Mouse (Mus musculus) intestine, postnatal 0 days (tissue): ENCODE data around the gene Pfdn6. TPM values are rescaled to one million over a fixed set of nuclear protein-coding genes. Genes with fewer than 3 reads are reported as not detected.

Experiments
- ATAC-seq: fragments of 200-750 bp; cut with Nextera tagmentation; 2 replicates; pipeline ENCODE4 v1.8.0; 2017; ENCODE audit warnings: mild to moderate bottlenecking, moderate TSS enrichment, moderate library complexity
- H3K27ac ChIP-seq: fragments of 300-500 bp; sonication (generic); 2 replicates; pipeline ENCODE4 v1.5.1; 2014; ENCODE audit warnings: mild to moderate bottlenecking, low read depth, low read length, moderate library complexity
- H3K27me3 ChIP-seq: fragments of 300-500 bp; sonication (generic); replicated peaks from 2 replicates; pipeline ENCODE4 v1.6.1; 2014; ENCODE audit warnings: low read length, mixed read lengths; ENCODE audit not compliant: control insufficient read depth, insufficient read depth
- H3K36me3 ChIP-seq: fragments of 300-500 bp; sonication (generic); 2 replicates; pipeline ENCODE4 v1.6.1; 2014; ENCODE audit warnings: mild to moderate bottlenecking, moderate library complexity; ENCODE audit not compliant: control insufficient read depth, insufficient read depth
- H3K4me1 ChIP-seq: fragments of 300-500 bp; sonication (generic); replicated peaks from 2 replicates; pipeline ENCODE4 v1.6.1; 2014; ENCODE audit warnings: antibody characterized with exemption, low read length, mixed read lengths; ENCODE audit not compliant: control insufficient read depth, insufficient read depth
- H3K4me2 ChIP-seq: fragments of 300-500 bp; sonication (generic); replicated peaks from 2 replicates; pipeline ENCODE4 v1.6.1; 2014; ENCODE audit warnings: low read depth, mild to moderate bottlenecking, moderate library complexity
- H3K4me3 ChIP-seq: fragments of 300-500 bp; sonication (generic); 2 replicates; pipeline ENCODE4 v1.5.1; 2014; ENCODE audit warnings: low read depth, low read length
- H3K9ac ChIP-seq: fragments of 300-500 bp; sonication (generic); 2 replicates; pipeline ENCODE4 v1.6.1; 2014; ENCODE audit warnings: mild to moderate bottlenecking, low read depth, low read length
- H3K9me3 ChIP-seq: fragments of 300-500 bp; sonication (generic); 2 replicates; pipeline ENCODE4 v1.6.1; 2016; ENCODE audit warnings: mixed run types; ENCODE audit not compliant: control insufficient read depth
- CTCF ChIP-seq: sonication (generic); IDR thresholded peaks from 2 replicates; pipeline ENCODE4 v1.5.1; 2016; ENCODE audit warnings: low read depth, mild to moderate bottlenecking, control low read depth, antibody characterized with exemption, moderate library complexity
- WGBS: fragments of 180-500 bp; shearing (Covaris S2); extraction: QIAGEN DNeasy Blood & Tissue Kit; methylation state at CpG from one replicate; pipeline ENCODE4 v1.1.7; 2014; 5-methylcytosine and 5-hydroxymethylcytosine counted together
- polyA plus RNA-seq: library from polyadenylated mRNA; unstranded; fragments of >200 nt; fragmentation: Nextera tagmentation; extraction: Ambion mirVana; gene quantifications from 2 replicates; pipeline ENCODE4 v1.2.1, GENCODE M21; 2015

The Pfdn6 gene
- polyA plus RNA-seq, 1 experiment from 2014 or later = 116 TPM

DNA sequence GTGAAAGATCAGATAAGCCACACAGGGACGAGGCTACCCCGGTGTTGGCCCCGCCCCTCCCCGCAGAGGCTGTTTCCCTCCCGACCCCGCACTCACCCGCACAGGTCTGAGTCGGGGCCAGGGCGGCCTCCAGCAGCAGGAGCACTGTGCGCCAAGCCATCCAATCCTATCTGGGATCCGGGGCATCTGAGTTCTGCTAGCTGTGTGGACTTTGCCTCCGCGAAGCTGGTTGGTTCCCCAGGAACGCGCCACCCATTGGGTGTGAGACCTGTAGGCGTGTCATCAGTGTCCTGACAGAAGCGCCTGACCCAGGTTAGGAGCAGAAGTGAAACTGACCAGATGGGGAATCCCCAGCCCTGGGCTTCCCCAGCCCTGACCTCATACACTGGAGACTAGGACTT is 38.5 kb upstream of the Pfdn6 start:
- Histone ChIP-seq H3K27ac (peak overlapping the region; percentile 82), H3K4me2 (peak overlapping the region; percentile 87), H3K9me3 (no peaks in the 10 kb centered on the region), H3K36me3 (no peaks in the 10 kb centered on the region), H3K27me3 (no peaks in the 10 kb centered on the region), H3K9ac (peak overlapping the region; percentile 41), H3K4me3 (peak overlapping the region; percentile 52), H3K4me1 (no peaks in the 10 kb centered on the region; the same call in 1 of the 2 replicates)
- ATAC-seq = peak; percentile 95
- TF ChIP-seq CTCF = no peak
- under 1% methylated on average over 15 of the region's 17 CpGs for WGBS

DNA sequence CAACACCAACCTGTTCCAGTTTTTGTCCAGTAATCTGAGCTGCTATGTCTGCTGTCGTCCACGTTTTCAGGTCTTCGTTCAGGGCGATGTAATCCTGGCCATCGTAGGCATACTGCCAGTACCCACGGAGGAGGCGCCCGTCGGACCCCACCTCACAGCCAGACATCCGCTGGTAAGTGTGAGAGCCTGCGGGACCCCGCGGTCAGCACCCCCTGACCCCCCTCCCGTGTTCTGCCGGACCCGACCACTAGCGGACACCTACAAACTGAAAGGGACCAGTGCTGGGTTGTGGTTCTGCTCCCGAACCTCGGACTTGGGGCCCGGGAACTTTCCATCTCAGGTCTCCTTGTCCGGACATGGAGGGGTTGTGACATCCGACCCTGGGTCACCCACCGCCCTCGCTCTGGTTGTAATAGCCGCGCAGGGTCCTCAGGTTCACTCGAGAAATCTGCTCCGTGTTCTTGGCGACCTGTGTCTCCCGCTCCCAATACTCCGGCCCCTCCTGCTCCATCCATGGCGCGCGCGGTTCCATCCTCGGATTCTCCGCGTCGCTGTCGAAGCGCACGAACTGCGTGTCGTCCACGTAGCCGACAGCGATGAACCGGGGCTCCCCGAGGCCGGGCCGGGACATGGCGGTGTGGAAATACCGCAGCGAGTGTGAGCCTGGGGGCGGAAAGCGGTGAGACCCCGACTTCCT is 37.9 kb upstream of the Pfdn6 start:
- H3K27me3 ChIP-seq = no peaks in the 10 kb centered on the region
- H3K4me3 ChIP-seq = peak overlapping the region; percentile 52
- H3K4me2 ChIP-seq = peak overlapping the region; percentile 87
- no peak for ATAC-seq
- 1% methylated on average over 57 of the region's 57 CpGs for WGBS
- H3K9ac ChIP-seq = peak overlapping the region; percentile 41
- no peak for TF ChIP-seq CTCF
- H3K27ac ChIP-seq = peak overlapping the region; percentile 54; the same call in 1 of the 2 replicates
- H3K36me3 ChIP-seq = no peaks in the 10 kb centered on the region
- H3K9me3 ChIP-seq = no peaks in the 10 kb centered on the region
- no peaks in the 10 kb centered on the region; the same call in 1 of the 2 replicates for H3K4me1 ChIP-seq

GRCm38 (mm10) chr17:33973572-33973971 is 33.4 kb upstream of the Pfdn6 start:
- H3K9me3 ChIP-seq = no peaks in the 10 kb centered on the region
- no peak overlapping the region for H3K9ac ChIP-seq
- 62% methylated on average over 3 of the region's 3 CpGs for WGBS
- H3K27me3 ChIP-seq = no peaks in the 10 kb centered on the region
- H3K27ac ChIP-seq = no peak overlapping the region
- no peak overlapping the region for H3K4me2 ChIP-seq
- H3K36me3 ChIP-seq = no peaks in the 10 kb centered on the region
- H3K4me3 ChIP-seq = no peak overlapping the region
- no peak for ATAC-seq
- no peaks in the 10 kb centered on the region for H3K4me1 ChIP-seq
- no peak for TF ChIP-seq CTCF

DNA sequence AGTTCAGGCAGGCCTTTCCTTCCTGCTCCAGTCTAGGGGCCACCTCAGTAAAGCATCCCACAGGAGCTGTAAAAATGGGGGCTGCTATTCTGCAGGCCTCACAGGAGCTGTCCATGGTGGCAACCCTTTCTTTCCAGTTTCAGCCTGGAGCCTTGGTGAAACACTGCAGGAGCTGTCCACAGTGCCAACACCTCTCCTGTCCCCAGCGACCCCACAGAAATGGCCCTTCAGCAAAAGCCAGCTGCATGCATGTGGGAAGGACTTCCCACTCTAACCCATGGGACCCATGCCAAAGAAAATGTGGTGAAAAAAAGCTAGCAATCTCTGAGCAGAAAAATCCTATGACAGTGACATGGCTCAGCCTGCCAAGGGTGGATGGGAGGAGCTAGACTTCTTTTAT is 32.5 kb upstream of the Pfdn6 start:
- Histone ChIP-seq H3K36me3 (no peaks in the 10 kb centered on the region), H3K9ac (no peak overlapping the region), H3K27ac (no peak overlapping the region), H3K4me2 (no peak overlapping the region), H3K9me3 (no peaks in the 10 kb centered on the region), H3K4me1 (no peaks in the 10 kb centered on the region), H3K27me3 (no peaks in the 10 kb centered on the region), H3K4me3 (no peak overlapping the region)
- WGBS = 7% methylated on average over 1 of the region's 1 CpGs
- TF ChIP-seq CTCF = no peak
- ATAC-seq = no peak

- no peak overlapping the region for H3K4me3 ChIP-seq
- peaks cover 14% of the 10 kb centered on the region; the same call in 1 of the 2 replicates for H3K36me3 ChIP-seq
- no peaks in the 10 kb centered on the region for H3K27me3 ChIP-seq
- H3K4me2 ChIP-seq = no peak overlapping the region
- peak; percentile 55 for TF ChIP-seq CTCF
- H3K9ac ChIP-seq = no peak overlapping the region
- H3K4me1 ChIP-seq = no peaks in the 10 kb centered on the region
- H3K9me3 ChIP-seq = no peaks in the 10 kb centered on the region
- H3K27ac ChIP-seq = no peak overlapping the region
- ATAC-seq = no peak
- 78% methylated on average over 4 of the region's 4 CpGs for WGBS
Observed at GRCm38 (mm10) chr17:33969394-33969793, 29.3 kb upstream of the Pfdn6 start.

GRCm38 (mm10) chr17:33968927-33969326 is 28.8 kb upstream of the Pfdn6 start:
- Histone ChIP-seq H3K9me3 (no peaks in the 10 kb centered on the region), H3K4me1 (no peaks in the 10 kb centered on the region), H3K9ac (no peak overlapping the region), H3K4me3 (no peak overlapping the region), H3K27ac (no peak overlapping the region), H3K36me3 (peaks cover 14% of the 10 kb centered on the region; the same call in 1 of the 2 replicates), H3K27me3 (no peaks in the 10 kb centered on the region), H3K4me2 (0 out of 2 replicates have a peak overlapping the region, but pooled peaks have one; percentile 0)
- 30% methylated on average over 5 of the region's 5 CpGs for WGBS
- TF ChIP-seq CTCF = peak; percentile 57
- ATAC-seq = peak; percentile 78
